Mouse (Mus musculus): Measurements from ENCODE around the gene Iqcf4. TPM values are rescaled to one million over a fixed set of nuclear protein-coding genes. Genes with fewer than 3 reads are reported as not detected.
"Not testable (repeated sequence)": the region's sequence is repeated elsewhere in the genome, so short reads cannot be mapped to it uniquely, and the experiment has no call there.

The Iqcf4 gene
- polyA plus RNA-seq (2016; fragmentation: Nextera tagmentation; extraction: Ambion mirVana): not detected in 2 replicates

DNA sequence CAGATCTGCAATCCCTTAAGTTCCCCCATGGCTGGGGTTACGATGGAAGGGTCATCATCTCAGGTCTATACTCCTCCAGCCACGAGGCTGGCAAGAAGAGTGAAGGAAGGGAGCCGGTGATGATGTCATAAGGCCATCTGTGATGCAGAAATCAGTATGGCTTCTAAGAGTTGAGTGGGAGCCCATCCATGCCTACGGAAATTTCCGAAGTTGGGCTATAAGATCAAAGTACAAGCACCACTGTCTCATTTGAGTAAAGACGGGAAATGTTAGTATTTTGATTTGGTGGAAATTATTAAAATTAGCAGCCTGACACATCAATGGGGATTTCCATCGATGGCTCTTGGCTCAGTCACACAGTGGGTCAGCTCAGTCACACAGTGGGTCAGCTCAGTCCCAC lies at the start of gene Iqcf4:
Gene Iqcf4, minus strand, starts transcription at position 101 of the 400 bp plus-strand sequence.
- H3K4me3 ChIP-seq: no peak within 1 kb of the TSS
- 83% methylated on average over 7 of the region's 7 CpGs for WGBS
- no peak within 1 kb of the TSS for H3K27ac ChIP-seq
- H3K27me3 ChIP-seq (ENCODE audit: insufficient read depth, poor library complexity, severe bottlenecking): no peaks in the 10 kb centered on the region
- H3K36me3 ChIP-seq: no peaks in the 10 kb centered on the region
- no peaks in the 10 kb centered on the region for H3K9me3 ChIP-seq
- DNase-seq (ENCODE audit: low spot score): no peak
- 0 out of 2 replicates have a peak, but pooled peaks cover 4% of the 10 kb centered on the region for H3K4me1 ChIP-seq

DNA sequence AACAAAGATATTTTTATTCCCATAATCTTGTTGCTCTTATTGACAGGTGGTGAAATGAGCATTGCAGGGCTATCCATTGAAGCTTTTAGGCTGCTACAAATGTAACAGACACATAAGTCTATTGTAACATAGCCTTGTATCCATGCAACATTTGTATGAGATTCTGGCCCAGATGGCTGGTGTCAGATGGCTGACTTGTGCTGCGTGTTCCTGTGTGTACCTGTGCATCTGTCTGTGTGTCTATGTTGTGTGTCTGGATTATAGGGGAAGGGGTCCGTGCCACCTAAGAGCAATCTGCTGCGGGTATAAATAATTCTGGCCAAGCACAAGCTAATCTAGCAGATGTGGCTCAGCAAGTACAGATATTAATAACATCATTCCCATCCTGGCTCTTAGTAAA lies 46.7 kb upstream of the Iqcf4 start:
- no peaks in the 10 kb centered on the region for H3K27me3 ChIP-seq (ENCODE audit: insufficient read depth, poor library complexity, severe bottlenecking)
- no peaks in the 10 kb centered on the region for H3K9me3 ChIP-seq
- no peak overlapping the region for H3K4me3 ChIP-seq
- WGBS: 83% methylated on average over 3 of the region's 3 CpGs
- no peaks in the 10 kb centered on the region for H3K4me1 ChIP-seq
- no peak overlapping the region for H3K27ac ChIP-seq
- DNase-seq (ENCODE audit: low spot score): no peak
- H3K36me3 ChIP-seq: no peaks in the 10 kb centered on the region

DNA sequence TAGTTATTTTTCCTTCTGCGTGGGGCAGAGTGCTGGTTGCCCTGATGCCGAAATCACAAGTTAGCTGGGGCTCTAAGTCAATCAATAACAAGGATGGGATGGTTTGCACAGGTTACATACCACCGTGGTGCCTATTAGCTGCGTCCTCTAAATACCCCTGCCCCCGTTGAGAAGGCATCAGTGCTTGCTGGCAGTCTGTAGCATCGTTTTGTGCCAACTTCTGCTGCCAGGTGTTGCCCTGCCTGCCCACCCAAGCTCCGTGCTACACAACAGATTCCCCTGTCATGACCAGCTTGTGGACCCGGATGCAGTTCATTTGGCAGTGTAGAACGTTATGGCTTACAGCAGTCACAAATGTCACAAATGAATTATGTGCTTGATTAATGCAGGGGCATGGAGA lies 45.5 kb upstream of the Iqcf4 start:
- Histone ChIP-seq H3K4me3 (no peak overlapping the region), H3K9me3 (no peaks in the 10 kb centered on the region), H3K27ac (no peak overlapping the region), H3K36me3 (no peaks in the 10 kb centered on the region), H3K4me1 (no peaks in the 10 kb centered on the region), H3K27me3 (ENCODE audit: insufficient read depth, poor library complexity, severe bottlenecking) (no peaks in the 10 kb centered on the region)
- DNase-seq (ENCODE audit: low spot score): no peak
- 85% methylated on average over 9 of the region's 9 CpGs for WGBS

DNA sequence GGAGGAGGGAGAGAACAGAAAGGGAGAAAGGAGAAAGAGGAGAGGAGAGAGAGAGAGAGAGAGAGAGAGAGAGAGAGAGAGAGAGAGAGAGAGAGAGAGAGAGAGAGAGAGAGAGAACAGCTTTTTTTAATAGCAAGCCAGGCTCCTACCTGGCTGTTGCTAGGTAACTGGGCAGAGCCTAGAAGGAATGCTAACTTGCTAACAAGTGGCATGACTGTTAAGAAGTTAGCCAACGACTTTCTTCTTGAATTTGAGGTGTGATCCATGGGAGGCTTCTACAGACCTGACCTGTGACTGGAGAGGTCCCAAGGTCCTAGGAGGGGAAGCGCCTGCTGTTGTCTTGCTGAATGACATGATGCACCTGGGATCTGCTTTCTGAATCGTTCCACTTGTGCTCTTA lies 43.8 kb upstream of the Iqcf4 start:
- H3K4me3 ChIP-seq: no peak overlapping the region
- H3K27ac ChIP-seq: no peak overlapping the region
- no peak for DNase-seq (ENCODE audit: low spot score)
- H3K27me3 ChIP-seq (ENCODE audit: insufficient read depth, poor library complexity, severe bottlenecking): no peaks in the 10 kb centered on the region
- no peaks in the 10 kb centered on the region for H3K9me3 ChIP-seq
- no peaks in the 10 kb centered on the region for H3K36me3 ChIP-seq
- WGBS: 46% methylated on average over 3 of the region's 3 CpGs
- no peaks in the 10 kb centered on the region for H3K4me1 ChIP-seq

DNA sequence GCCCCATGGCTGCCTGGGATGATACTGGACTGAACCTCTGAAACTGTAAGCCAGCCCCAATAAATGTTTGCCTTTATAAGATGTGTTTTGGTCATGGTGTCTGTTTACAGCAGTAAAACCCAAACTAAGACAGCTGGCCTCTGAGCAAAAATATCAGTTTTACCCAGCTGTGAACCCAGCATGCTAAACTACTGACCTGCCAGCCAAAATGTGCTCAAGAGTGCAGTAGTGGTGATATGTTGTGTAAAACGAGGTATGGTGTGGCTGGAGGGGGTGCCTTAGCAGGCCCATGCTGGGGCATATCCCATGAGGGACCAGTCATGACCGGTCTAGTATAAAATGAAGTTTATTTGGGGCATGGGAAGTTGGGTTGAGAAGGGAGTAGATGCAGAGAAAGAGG lies 43.2 kb upstream of the Iqcf4 start:
- DNase-seq (ENCODE audit: low spot score): no peak
- Histone ChIP-seq H3K27me3 (ENCODE audit: insufficient read depth, poor library complexity, severe bottlenecking) (no peaks in the 10 kb centered on the region), H3K9me3 (no peaks in the 10 kb centered on the region), H3K4me3 (no peak overlapping the region), H3K4me1 (no peaks in the 10 kb centered on the region), H3K36me3 (no peaks in the 10 kb centered on the region), H3K27ac (no peak overlapping the region)
- WGBS: 61% methylated on average over 2 of the region's 2 CpGs

DNA sequence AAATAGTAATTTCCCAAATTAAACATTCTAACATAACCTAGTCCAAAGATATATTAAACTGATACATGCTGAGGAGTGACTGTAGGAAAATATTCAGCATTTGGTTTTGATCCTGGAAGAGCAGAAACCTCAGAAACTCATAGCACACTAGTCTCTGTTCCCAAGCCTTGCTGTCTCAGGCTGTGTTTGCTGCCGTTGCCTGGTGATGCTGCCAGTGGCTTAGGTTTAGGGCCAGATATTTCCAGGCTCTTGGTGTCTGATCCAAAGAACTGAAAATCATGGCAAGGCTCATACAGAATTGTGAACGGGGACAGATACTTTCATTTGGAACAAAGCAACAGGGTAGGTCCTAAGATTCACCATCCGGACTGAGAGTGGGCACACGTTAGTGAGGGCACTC lies 39.9 kb upstream of the Iqcf4 start:
- no peaks in the 10 kb centered on the region for H3K36me3 ChIP-seq
- WGBS: 81% methylated on average over 4 of the region's 4 CpGs

DNA sequence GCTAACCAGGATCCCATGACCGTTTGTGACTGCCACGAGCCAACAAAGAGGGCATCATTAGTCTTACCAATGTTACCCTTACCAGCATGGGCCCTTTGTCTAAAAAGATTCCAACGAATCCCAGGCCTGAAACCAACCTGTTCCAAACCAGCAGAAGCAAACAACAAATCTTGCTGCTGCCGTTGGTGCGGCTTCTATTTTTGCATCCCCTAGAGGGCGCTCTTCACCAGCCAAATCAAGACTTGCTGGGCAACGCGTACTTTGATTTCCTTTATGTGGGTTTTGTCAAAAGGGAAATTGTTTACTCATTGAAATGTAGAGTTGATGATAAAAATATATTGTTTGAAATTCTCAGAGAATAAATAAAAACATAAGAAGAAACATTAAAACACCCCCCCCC lies 29.8 kb upstream of the Iqcf4 start:
- no peaks in the 10 kb centered on the region for H3K36me3 ChIP-seq
- no peak overlapping the region for H3K27ac ChIP-seq
- no peak overlapping the region for H3K4me3 ChIP-seq
- no peaks in the 10 kb centered on the region for H3K27me3 ChIP-seq (ENCODE audit: insufficient read depth, poor library complexity, severe bottlenecking)
- WGBS: 32% methylated on average over 8 of the region's 8 CpGs
- DNase-seq (ENCODE audit: low spot score): no peak
- H3K9me3 ChIP-seq: no peaks in the 10 kb centered on the region
- H3K4me1 ChIP-seq: 0 out of 2 replicates have a peak, but pooled peaks cover 3% of the 10 kb centered on the region

More for the DNA sequence above, 39.9 kb upstream of the Iqcf4 start:
- no peaks in the 10 kb centered on the region for H3K4me1 ChIP-seq
- H3K9me3 ChIP-seq: no peaks in the 10 kb centered on the region
- no peak for DNase-seq (ENCODE audit: low spot score)
- no peak overlapping the region for H3K27ac ChIP-seq
- H3K4me3 ChIP-seq: no peak overlapping the region
- no peaks in the 10 kb centered on the region for H3K27me3 ChIP-seq (ENCODE audit: insufficient read depth, poor library complexity, severe bottlenecking)

DNA sequence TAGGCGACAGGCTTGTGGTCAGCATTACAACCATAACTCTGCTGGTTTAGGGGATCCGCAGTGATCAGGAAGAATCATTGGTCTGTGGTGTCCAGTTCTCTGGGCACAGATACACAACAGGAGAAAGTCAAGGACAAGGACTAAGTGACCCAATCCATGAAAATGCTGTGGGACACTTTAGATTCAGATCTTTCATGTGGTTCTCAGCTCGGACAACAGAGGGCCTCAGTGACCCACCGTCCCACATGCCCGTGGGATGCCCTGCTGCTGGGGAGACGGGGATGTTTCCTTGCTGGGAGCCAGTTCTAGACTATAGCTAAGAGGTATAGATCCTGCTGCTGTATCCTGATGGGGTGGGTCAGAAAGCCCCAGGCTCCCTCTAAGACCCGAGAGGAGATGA lies 27.7 kb upstream of the Iqcf4 start:
- DNase-seq (ENCODE audit: low spot score): no peak
- Histone ChIP-seq H3K4me1 (0 out of 2 replicates have a peak, but pooled peaks cover 4% of the 10 kb centered on the region), H3K27ac (no peak overlapping the region), H3K27me3 (ENCODE audit: insufficient read depth, poor library complexity, severe bottlenecking) (no peaks in the 10 kb centered on the region), H3K4me3 (no peak overlapping the region), H3K9me3 (no peaks in the 10 kb centered on the region), H3K36me3 (no peaks in the 10 kb centered on the region)
- 41% methylated on average over 7 of the region's 7 CpGs for WGBS

DNA sequence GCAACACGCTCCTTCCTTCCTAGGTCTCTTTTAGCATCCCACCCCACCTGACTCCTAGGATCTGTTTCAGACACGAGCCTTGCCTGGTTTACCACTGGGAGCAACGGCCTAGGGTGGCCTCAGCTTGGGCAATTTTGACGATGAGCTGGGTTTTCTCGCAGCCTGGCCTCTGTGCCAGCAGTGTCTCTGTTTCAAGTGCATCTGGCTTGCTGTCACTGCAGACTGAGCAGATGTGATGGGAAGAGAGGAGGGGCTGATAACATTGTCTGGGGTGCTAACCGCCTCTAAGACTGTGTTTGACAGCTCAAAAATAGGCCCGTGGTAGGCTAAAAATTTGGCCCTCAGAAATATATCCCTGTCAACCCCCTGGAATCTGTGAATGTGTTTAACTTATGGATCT lies 25.0 kb upstream of the Iqcf4 start:
- Histone ChIP-seq H3K9me3 (no peaks in the 10 kb centered on the region), H3K4me3 (no peak overlapping the region), H3K27ac (no peak overlapping the region), H3K4me1 (0 out of 2 replicates have a peak, but pooled peaks cover 4% of the 10 kb centered on the region), H3K36me3 (no peaks in the 10 kb centered on the region), H3K27me3 (ENCODE audit: insufficient read depth, poor library complexity, severe bottlenecking) (no peaks in the 10 kb centered on the region)
- 57% methylated on average over 7 of the region's 7 CpGs for WGBS
- DNase-seq (ENCODE audit: low spot score): no peak

DNA sequence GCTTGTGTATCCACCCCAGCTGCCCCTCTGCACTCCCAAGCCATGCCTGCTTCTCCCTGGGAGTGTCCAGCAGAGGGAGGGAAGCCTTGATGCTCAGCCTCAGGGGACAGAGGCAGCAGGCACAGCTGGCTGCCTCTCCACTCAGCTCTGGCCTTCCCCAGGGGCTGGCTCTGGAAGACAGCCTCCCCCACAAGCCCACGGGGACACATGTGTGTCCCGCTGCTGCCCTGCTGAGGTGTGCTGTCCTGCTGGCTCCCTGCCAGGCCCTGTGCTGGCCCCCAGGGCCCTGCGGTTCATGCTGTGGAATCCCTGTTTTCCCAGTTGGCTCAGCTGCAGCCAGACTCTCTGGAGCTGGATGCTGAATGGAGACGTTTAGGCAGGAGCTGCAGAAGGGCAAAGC lies 24.6 kb upstream of the Iqcf4 start:
- H3K27ac ChIP-seq; H3K27me3 ChIP-seq (ENCODE audit: insufficient read depth, poor library complexity, severe bottlenecking); H3K4me1 ChIP-seq; H3K9me3 ChIP-seq; H3K36me3 ChIP-seq; H3K4me3 ChIP-seq; DNase-seq (ENCODE audit: low spot score): not testable (repeated sequence)
- WGBS: 18% methylated on average over 4 of the region's 4 CpGs

DNA sequence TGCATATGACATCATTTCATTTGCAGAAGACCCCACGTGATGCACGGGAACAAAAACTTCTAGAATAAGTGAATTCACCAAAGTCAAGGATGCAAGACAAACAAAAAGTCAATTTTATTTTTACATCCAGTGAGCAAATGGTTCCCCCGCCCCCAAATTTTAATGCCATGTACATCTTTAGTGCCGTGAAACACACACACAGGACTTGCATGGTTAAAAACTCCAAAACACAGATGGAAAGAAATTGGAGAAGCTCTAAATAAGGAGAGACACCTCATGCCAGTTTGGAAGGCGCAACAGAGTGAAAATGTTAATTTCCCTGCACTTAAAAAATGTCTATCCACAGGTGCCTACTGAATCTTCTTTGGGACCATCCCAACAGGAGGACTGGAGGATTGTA lies 21.4 kb upstream of the Iqcf4 start:
- H3K27ac ChIP-seq: no peak overlapping the region
- no peak overlapping the region for H3K4me3 ChIP-seq
- 88% methylated on average over 5 of the region's 5 CpGs for WGBS
- no peak for DNase-seq (ENCODE audit: low spot score)
- no peaks in the 10 kb centered on the region for H3K27me3 ChIP-seq (ENCODE audit: insufficient read depth, poor library complexity, severe bottlenecking)
- no peaks in the 10 kb centered on the region for H3K9me3 ChIP-seq
- no peaks in the 10 kb centered on the region for H3K36me3 ChIP-seq
- H3K4me1 ChIP-seq: 0 out of 2 replicates have a peak, but pooled peaks cover 4% of the 10 kb centered on the region

DNA sequence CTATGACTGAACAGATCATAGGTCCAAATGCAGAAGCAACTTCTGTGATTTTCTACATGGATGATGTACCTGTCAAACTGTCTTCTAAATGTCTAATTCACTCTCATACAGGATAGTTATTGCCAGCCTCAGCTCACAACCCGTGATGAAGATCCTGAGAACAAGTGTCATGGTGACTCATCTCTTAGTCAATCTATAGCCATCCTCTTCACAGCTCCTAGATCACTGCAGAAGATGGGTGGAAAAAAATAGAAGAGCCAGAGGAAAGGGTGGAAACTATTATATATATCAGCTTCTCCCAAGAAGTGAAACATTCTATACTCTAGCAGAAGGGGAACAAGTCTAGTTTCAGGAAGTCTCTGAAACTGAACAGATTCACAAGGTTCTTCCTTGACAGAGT lies 11.8 kb upstream of the Iqcf4 start:
- Histone ChIP-seq H3K27ac (no peak overlapping the region), H3K36me3 (no peaks in the 10 kb centered on the region), H3K4me1 (no peaks in the 10 kb centered on the region), H3K4me3 (no peak overlapping the region), H3K9me3 (no peaks in the 10 kb centered on the region), H3K27me3 (ENCODE audit: insufficient read depth, poor library complexity, severe bottlenecking) (no peaks in the 10 kb centered on the region)
- DNase-seq (ENCODE audit: low spot score): no peak
- 60% methylated on average over 1 of the region's 1 CpGs for WGBS

DNA sequence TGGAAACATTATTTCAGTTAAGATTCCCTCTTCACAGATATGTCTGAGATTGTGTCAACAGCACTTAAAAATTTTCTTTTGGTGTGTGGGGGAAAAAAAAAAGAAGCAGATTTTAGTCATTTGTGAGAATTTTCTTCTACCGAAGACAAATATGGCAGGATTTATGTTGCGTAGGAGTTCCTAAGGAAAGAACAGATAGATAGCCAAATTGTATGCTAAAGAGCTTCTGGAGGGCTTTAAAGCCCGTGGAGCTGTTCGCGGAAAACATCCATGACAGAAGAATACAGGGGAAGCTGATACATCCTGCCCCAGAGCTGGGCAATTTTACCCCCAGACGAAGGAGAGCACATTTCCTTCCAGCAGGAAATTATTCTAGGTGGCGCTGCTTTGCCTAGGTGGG lies 9.2 kb upstream of the Iqcf4 start:
- no peaks in the 10 kb centered on the region for H3K27me3 ChIP-seq (ENCODE audit: insufficient read depth, poor library complexity, severe bottlenecking)
- WGBS: 71% methylated on average over 7 of the region's 7 CpGs
- H3K4me1 ChIP-seq: no peaks in the 10 kb centered on the region
- H3K4me3 ChIP-seq: no peak overlapping the region
- H3K27ac ChIP-seq: no peak overlapping the region
- H3K36me3 ChIP-seq: no peaks in the 10 kb centered on the region
- DNase-seq (ENCODE audit: low spot score): no peak
- no peaks in the 10 kb centered on the region for H3K9me3 ChIP-seq

DNA sequence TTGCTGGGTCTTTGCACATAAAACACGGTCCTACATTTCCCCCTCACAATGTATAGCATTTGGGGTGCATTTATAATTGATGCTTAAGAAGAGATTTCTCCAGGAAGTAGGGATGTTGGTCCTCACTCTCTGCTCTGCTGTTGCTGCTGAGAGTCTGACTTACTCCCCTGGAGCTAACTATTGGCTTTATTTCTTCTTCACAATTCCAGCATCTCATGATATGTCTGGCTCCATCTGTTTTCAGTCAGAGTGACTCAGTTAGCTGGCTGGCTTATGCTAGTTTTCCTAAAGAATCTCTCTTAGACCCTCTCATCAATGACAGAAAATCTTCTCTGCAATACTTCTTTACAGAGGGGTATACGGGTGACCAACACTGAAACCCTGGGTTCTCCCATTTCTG lies 5.3 kb upstream of the Iqcf4 start:
- no peak overlapping the region for H3K4me3 ChIP-seq
- 70% methylated on average over 2 of the region's 2 CpGs for WGBS
- DNase-seq (ENCODE audit: low spot score): no peak

More for the DNA sequence above, 5.3 kb upstream of the Iqcf4 start:
- no peaks in the 10 kb centered on the region for H3K4me1 ChIP-seq
- H3K27ac ChIP-seq: no peak overlapping the region
- no peaks in the 10 kb centered on the region for H3K9me3 ChIP-seq
- no peaks in the 10 kb centered on the region for H3K36me3 ChIP-seq
- no peaks in the 10 kb centered on the region for H3K27me3 ChIP-seq (ENCODE audit: insufficient read depth, poor library complexity, severe bottlenecking)

Measured in heart, embryonic 10.5 days (tissue).